Mouse (Mus musculus): ENCODE results near the gene Hist1h2bh. TPM values are rescaled to one million over a fixed set of nuclear protein-coding genes. Genes with fewer than 3 reads are reported as not detected.
"Not testable (repeated sequence)": the region's sequence is repeated elsewhere in the genome, so short reads cannot be mapped to it uniquely, and the experiment has no call there.

Hist1h2bh gene
- polyA plus RNA-seq, 1 experiment from 2014 or later, result 0.44 TPM

DNA sequence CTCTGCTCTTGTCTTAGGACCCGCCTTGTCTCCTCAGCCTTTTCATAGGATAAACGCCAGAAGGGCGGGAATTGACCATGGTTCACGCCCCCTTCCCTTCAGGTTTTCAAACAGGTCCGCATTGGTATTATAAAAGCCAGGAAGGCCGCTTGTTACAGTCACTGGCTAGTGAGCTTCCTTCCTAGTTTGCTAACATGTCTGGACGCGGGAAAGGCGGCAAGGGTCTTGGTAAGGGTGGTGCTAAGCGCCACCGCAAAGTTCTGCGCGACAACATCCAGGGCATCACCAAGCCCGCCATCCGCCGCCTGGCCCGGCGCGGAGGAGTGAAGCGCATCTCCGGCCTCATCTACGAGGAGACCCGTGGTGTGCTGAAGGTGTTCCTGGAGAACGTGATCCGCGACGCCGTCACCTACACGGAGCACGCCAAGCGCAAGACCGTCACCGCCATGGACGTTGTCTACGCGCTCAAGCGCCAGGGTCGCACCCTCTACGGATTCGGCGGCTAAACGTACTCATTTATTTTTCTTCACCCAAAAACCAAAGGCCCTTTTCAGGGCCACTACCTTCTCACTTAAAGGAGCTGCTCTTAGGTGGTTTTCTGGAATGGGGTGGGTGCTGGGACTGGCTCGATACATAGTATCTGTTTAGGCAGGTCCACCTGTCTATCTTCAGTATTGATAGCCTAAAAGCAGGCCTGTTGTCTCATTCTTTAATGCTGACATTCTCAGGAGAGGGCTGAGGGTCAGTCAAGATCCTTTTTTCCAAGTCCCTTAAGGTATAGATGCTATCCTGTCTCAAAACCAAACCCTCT is 38.4 kb upstream of the Hist1h2bh start, which contains the start of gene Hist1h4d:
Gene Hist1h4d (plus strand): TSS at position 191 of the 811 bp plus-strand sequence.
- peak within 1 kb of the TSS; percentile 53 for H3K9ac ChIP-seq
- peaks cover 45% of the 10 kb centered on the region for H3K4me1 ChIP-seq
- H3K27ac ChIP-seq, result peak within 1 kb of the TSS; percentile 81
- peak within 1 kb of the TSS; percentile 85 for H3K4me2 ChIP-seq
- H3K9me3 ChIP-seq, result no peaks in the 10 kb centered on the region
- peak within 1 kb of the TSS; percentile 48 for H3K4me3 ChIP-seq
- under 1% methylated on average over 43 of the region's 43 CpGs for WGBS
- no peaks in the 10 kb centered on the region for H3K36me3 ChIP-seq (replicated peaks)
- no peaks in the 10 kb centered on the region for H3K27me3 ChIP-seq (replicated peaks)
- peak; percentile 92 for ATAC-seq (replicated peaks)

GRCm38 (mm10) chr13:23577835-23578234 is 34.6 kb upstream of the Hist1h2bh start:
- Histone ChIP-seq H3K36me3 (replicated peaks) (no peaks in the 10 kb centered on the region), H3K9ac (no peak overlapping the region), H3K27ac (no peak overlapping the region), H3K4me3 (no peak overlapping the region), H3K9me3 (no peaks in the 10 kb centered on the region), H3K4me2 (no peak overlapping the region), H3K4me1 (peaks cover 42% of the 10 kb centered on the region), H3K27me3 (replicated peaks) (no peaks in the 10 kb centered on the region)
- ATAC-seq (replicated peaks), result no peak
- 97% methylated on average over 1 of the region's 1 CpGs for WGBS

GRCm38 (mm10) chr13:23576906-23577639 is 33.9 kb upstream of the Hist1h2bh start:
- Histone ChIP-seq H3K27me3 (replicated peaks) (no peaks in the 10 kb centered on the region), H3K4me3 (peak overlapping the region; percentile 41), H3K4me1 (peaks cover 42% of the 10 kb centered on the region), H3K9ac (0 out of 2 replicates have a peak overlapping the region, but pooled peaks have one; percentile 55), H3K27ac (no peak overlapping the region), H3K4me2 (peak overlapping the region; percentile 75), H3K36me3 (replicated peaks) (no peaks in the 10 kb centered on the region), H3K9me3 (no peaks in the 10 kb centered on the region)
- no peak for ATAC-seq (replicated peaks)
- 47% methylated on average over 6 of the region's 6 CpGs for WGBS

DNA sequence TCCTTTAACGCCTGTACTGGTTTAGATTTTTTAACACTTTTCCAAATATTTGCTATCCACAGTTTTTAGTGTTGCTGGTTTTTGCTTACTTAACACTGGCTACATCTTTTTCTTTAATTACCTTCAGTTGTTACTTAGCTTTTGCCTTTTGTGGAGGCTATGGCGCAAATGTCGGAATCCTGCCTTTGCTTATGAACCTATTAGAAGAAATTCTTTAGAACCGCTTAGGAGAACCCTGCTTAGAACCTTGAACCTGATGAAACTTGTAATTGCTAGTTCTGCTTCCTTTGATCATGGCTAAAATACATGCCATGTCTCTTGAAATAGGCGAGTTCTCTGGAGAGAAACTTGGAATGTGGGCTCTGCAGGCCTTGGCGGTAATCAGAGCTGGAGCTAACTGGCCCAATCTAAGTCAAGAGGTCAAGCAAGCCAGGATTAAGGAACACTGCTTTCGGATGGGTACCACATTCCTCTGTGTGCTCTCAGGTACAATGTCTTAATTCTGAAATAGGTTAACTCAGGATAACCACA is 33.2 kb upstream of the Hist1h2bh start:
- H3K27me3 ChIP-seq (replicated peaks), result no peaks in the 10 kb centered on the region
- peak overlapping the region; percentile 73; the same call in 1 of the 2 replicates for H3K27ac ChIP-seq
- peaks cover 42% of the 10 kb centered on the region for H3K4me1 ChIP-seq
- peak overlapping the region; percentile 55 for H3K9ac ChIP-seq
- peak overlapping the region; percentile 41 for H3K4me3 ChIP-seq
- no peak for ATAC-seq (replicated peaks)
- H3K4me2 ChIP-seq, result peak overlapping the region; percentile 75
- no peaks in the 10 kb centered on the region for H3K9me3 ChIP-seq
- 5% methylated on average over 7 of the region's 7 CpGs for WGBS
- H3K36me3 ChIP-seq (replicated peaks), result no peaks in the 10 kb centered on the region

DNA sequence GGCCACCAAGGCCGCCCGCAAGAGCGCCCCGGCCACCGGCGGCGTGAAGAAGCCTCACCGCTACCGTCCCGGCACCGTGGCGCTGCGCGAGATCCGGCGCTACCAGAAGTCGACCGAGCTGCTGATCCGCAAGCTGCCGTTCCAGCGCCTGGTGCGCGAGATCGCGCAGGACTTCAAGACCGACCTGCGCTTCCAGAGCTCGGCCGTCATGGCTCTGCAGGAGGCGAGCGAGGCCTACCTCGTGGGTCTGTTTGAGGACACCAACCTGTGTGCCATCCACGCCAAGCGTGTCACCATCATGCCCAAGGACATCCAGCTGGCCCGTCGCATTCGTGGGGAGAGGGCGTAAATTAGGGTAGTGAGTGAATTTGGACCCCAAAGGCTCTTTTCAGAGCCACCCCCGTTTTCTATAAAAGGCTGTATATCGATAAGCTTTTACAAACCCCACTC is 32.7 kb upstream of the Hist1h2bh start:
- Histone ChIP-seq H3K4me1 (peaks cover 40% of the 10 kb centered on the region), H3K4me3 (peak overlapping the region; percentile 41), H3K27ac (peak overlapping the region; percentile 78), H3K9ac (peak overlapping the region; percentile 55), H3K4me2 (peak overlapping the region; percentile 75)
- H3K27me3 ChIP-seq (replicated peaks); H3K36me3 ChIP-seq (replicated peaks); ATAC-seq (replicated peaks); H3K9me3 ChIP-seq: not testable (repeated sequence)
- under 1% methylated on average over 11 of the region's 40 CpGs for WGBS

GRCm38 (mm10) chr13:23575271-23575851 is 32.2 kb upstream of the Hist1h2bh start, which contains the start of gene Hist1h3d:
TSS of gene Hist1h3d (plus strand) at chr13:23575763.
- peaks cover 37% of the 10 kb centered on the region for H3K4me1 ChIP-seq
- H3K36me3 ChIP-seq (replicated peaks), result no peaks in the 10 kb centered on the region
- H3K27me3 ChIP-seq (replicated peaks), result no peaks in the 10 kb centered on the region
- peak within 1 kb of the TSS; percentile 80 for H3K27ac ChIP-seq
- peak within 1 kb of the TSS; percentile 41 for H3K4me3 ChIP-seq
- H3K4me2 ChIP-seq, result peak within 1 kb of the TSS; percentile 75
- ATAC-seq (replicated peaks), result peak; percentile 51
- 0% methylated on average over 18 of the region's 18 CpGs for WGBS
- no peaks in the 10 kb centered on the region for H3K9me3 ChIP-seq
- H3K9ac ChIP-seq, result peak within 1 kb of the TSS; percentile 55

- Histone ChIP-seq H3K27ac (peak overlapping the region; percentile 86), H3K4me1 (peaks cover 42% of the 10 kb centered on the region), H3K4me3 (peak overlapping the region; percentile 36), H3K4me2 (peak overlapping the region; percentile 75)
- H3K9ac ChIP-seq; H3K9me3 ChIP-seq; H3K36me3 ChIP-seq (replicated peaks); H3K27me3 ChIP-seq (replicated peaks): not testable (repeated sequence)
- ATAC-seq (replicated peaks), result peak; percentile 3
- WGBS, result under 1% methylated on average over 14 of the region's 39 CpGs
Observed at GRCm38 (mm10) chr13:23574546-23575170, 31.5 kb upstream of the Hist1h2bh start.

GRCm38 (mm10) chr13:23573898-23574524 is 30.8 kb upstream of the Hist1h2bh start, which contains the start of the genes Hist1h2bf and Hist1h2ad:
TSS of gene Hist1h2bf (minus strand) at chr13:23574196.
TSS of gene Hist1h2ad (plus strand) at chr13:23574381.
- ATAC-seq (replicated peaks), result peak; percentile 92
- not testable (repeated sequence) for H3K27me3 ChIP-seq (replicated peaks); H3K9me3 ChIP-seq; H3K9ac ChIP-seq; H3K36me3 ChIP-seq (replicated peaks)
- H3K27ac ChIP-seq, result peak within 1 kb of the TSS; percentile 86
- H3K4me2 ChIP-seq, result peak within 1 kb of the TSS; percentile 75
- under 1% methylated on average over 42 of the region's 42 CpGs for WGBS
- H3K4me3 ChIP-seq, result peak within 1 kb of the TSS; percentile 41
- H3K4me1 ChIP-seq, result peaks cover 42% of the 10 kb centered on the region

GRCm38 (mm10) chr13:23573034-23573897 is 30.1 kb upstream of the Hist1h2bh start:
- Histone ChIP-seq H3K4me1 (peaks cover 42% of the 10 kb centered on the region), H3K4me3 (peak overlapping the region; percentile 36), H3K27ac (peak overlapping the region; percentile 86), H3K4me2 (peak overlapping the region; percentile 75)
- H3K9me3 ChIP-seq; H3K9ac ChIP-seq; H3K27me3 ChIP-seq (replicated peaks); H3K36me3 ChIP-seq (replicated peaks); ATAC-seq (replicated peaks): not testable (repeated sequence)
- 8% methylated on average over 20 of the region's 20 CpGs for WGBS

DNA sequence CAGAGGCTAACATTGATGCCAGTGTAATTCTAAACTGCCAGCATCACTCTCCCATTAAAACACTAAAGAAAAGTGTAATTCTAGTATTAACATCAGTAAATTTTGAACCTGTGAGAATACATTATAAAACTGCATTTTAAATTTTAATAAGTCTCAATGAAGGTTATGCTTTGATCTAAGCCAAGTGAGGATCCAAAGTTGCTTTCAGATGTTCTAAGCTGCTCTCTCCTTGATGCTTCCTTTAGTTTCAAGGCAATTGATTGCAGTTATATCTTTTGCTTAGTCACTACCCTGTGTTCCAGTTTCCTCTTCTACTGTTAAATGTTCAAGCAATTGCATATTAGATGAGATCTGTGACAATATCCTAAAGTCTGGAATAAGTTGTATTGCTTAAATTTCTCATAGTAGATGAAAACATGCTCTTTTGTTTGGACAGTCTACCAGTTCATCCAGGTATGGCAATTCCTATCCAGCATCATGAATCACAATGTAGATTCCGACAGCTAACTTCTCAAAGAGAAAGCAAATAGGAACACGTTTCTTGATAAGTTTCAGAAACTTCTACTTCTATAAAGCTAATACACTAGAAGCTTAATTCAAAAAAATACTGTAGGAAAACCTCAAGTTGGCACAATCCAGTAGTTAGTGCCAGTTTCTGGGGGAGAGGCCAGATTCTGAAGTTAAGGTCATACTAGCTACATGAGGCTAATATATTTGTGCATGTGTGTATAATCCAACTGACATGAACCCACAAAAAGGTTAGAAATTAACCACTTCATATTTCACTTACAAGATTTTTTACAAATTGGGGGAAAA is 29.2 kb upstream of the Hist1h2bh start:
- 39% methylated on average over 2 of the region's 2 CpGs for WGBS
- no peak for ATAC-seq (replicated peaks)
- Histone ChIP-seq H3K36me3 (replicated peaks) (no peaks in the 10 kb centered on the region), H3K27ac (peak overlapping the region; percentile 96), H3K4me3 (peak overlapping the region; percentile 45), H3K4me1 (peaks cover 42% of the 10 kb centered on the region), H3K4me2 (peak overlapping the region; percentile 75), H3K9me3 (no peaks in the 10 kb centered on the region), H3K27me3 (replicated peaks) (no peaks in the 10 kb centered on the region), H3K9ac (peak overlapping the region; percentile 65; the same call in 1 of the 2 replicates)

Measured in midbrain, embryonic 15.5 days (tissue).